Mouse (Mus musculus): ENCODE measurements around the gene Capzb. TPM values are rescaled to one million over a fixed set of nuclear protein-coding genes. Genes with fewer than 3 reads are reported as not detected.

Capzb gene
- polyA plus RNA-seq, 1 experiment: 167 TPM

DNA sequence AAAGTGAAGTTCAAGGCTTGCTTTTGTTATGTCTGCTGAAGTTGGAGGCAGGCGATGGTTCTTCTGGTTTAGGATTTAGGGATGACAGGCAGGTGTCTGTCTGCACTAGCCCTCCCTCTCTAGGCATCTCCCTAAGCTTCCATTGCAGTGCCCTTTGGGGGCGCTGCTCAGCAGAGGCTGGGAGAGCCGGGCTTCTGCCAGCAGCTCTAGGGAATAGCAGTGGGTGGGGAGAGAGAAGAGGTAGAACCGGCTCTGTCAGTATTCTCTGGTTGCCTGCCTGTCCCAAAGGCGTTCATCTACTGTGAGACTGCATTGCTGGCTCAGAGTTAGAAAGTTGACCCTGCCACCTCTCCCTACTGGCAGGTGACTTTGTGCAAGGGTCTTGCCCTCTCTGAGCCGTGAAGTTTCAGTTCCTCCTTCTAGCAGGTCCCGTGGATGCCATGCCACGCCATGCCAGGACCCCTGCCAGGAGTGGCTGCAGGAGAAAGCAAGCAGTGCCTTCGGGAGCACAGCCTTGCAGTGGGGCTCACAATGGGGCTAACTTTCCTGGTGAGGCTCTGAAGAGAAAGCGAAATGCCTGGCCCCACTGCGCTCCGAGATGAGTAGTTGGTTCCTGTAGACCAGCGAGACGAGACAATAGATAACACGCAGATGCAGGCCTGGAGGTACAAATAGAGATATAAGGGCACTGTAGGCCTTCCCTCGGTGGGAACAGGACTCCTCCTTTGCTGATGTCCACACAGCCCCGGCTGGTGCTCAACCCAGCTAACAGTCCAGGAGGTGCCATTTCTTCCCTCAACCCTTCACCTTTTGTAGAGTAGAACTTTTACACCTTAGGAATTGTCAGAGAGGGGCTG, 19.5 kb downstream of the Capzb start:
- DNase-seq: no peak
- TF ChIP-seq CTCF (IDR thresholded peaks at IDR 0.05; ENCODE audit: borderline replicate concordance, control insufficient read depth, extremely low read depth, insufficient read depth, low read length, poor library complexity) (no peak), POLR2A (IDR thresholded peaks at IDR 0.05; ENCODE audit: control insufficient read depth, extremely low read depth, insufficient read depth, low read length, poor library complexity) (no peak)
- Histone ChIP-seq H3K27me3 (ENCODE audit: control insufficient read depth, insufficient read depth, low read length) (no peaks in the 10 kb centered on the region), H3K4me3 (ENCODE audit: control insufficient read depth, insufficient read depth, low read length) (no peak overlapping the region), H3K27ac (ENCODE audit: control insufficient read depth, insufficient read depth, low read length) (no peak overlapping the region), H3K36me3 (ENCODE audit: control insufficient read depth, insufficient read depth, low read length) (no peaks in the 10 kb centered on the region), H3K4me1 (replicated peaks; ENCODE audit: control insufficient read depth, insufficient read depth, low read length) (peaks cover 42% of the 10 kb centered on the region)
- 84% methylated on average over 17 of the region's 17 CpGs for WGBS

DNA sequence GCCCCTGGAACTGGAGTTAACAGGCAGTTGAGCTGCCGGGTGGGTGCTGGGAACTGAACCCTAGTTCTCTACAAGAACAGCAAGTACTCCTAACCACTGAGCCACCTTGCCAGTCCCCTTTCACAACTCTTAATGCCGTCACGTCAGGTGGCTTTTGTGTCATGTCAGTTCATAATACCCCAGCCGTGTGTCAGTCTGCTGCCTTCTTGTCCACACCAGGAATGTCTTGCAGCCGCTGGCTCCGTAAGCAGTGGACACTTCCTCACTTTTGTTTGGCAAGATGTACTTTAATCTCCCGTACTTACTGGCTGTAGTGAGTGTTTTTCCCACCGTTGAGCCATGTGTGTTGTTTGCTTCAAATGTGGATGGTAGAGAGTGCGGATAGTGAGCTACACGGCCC, 20.4 kb downstream of the Capzb start:
- TF ChIP-seq CTCF (IDR thresholded peaks at IDR 0.05; ENCODE audit: borderline replicate concordance, control insufficient read depth, extremely low read depth, insufficient read depth, low read length, poor library complexity) (no peak), POLR2A (IDR thresholded peaks at IDR 0.05; ENCODE audit: control insufficient read depth, extremely low read depth, insufficient read depth, low read length, poor library complexity) (no peak)
- WGBS: 91% methylated on average over 10 of the region's 10 CpGs
- no peak overlapping the region for H3K4me3 ChIP-seq (ENCODE audit: control insufficient read depth, insufficient read depth, low read length)
- H3K27me3 ChIP-seq (ENCODE audit: control insufficient read depth, insufficient read depth, low read length): no peaks in the 10 kb centered on the region
- DNase-seq: no peak
- peaks cover 37% of the 10 kb centered on the region for H3K4me1 ChIP-seq (replicated peaks; ENCODE audit: control insufficient read depth, insufficient read depth, low read length)
- H3K27ac ChIP-seq (ENCODE audit: control insufficient read depth, insufficient read depth, low read length): no peak overlapping the region
- no peaks in the 10 kb centered on the region for H3K36me3 ChIP-seq (ENCODE audit: control insufficient read depth, insufficient read depth, low read length)

DNA sequence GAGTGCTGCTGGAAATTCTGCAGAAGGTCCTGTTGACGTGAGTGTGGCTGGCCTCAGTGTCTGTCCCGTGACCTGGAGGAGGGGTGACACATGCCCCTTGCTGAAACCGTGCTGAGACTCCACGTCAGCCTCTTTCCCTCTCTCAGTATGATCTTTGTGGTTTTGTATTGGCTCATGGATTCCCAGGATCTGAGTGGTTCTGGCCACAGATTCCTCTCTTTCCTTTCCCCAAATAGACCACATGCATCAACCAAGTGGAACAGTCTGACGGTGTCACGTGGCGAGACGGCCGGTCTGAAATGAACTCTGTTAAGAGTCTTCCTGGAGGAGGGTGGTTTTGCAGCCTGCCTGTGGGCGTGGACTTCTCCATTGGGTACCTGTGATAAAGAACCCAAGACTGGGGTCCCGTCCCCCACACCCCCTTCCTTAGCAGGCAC, 21.3 kb downstream of the Capzb start:
- H3K27ac ChIP-seq (ENCODE audit: control insufficient read depth, insufficient read depth, low read length): no peak overlapping the region
- TF ChIP-seq POLR2A (IDR thresholded peaks at IDR 0.05; ENCODE audit: control insufficient read depth, extremely low read depth, insufficient read depth, low read length, poor library complexity) (no peak), CTCF (IDR thresholded peaks at IDR 0.05; ENCODE audit: borderline replicate concordance, control insufficient read depth, extremely low read depth, insufficient read depth, low read length, poor library complexity) (no peak)
- H3K36me3 ChIP-seq (ENCODE audit: control insufficient read depth, insufficient read depth, low read length): no peaks in the 10 kb centered on the region
- peaks cover 32% of the 10 kb centered on the region for H3K4me1 ChIP-seq (replicated peaks; ENCODE audit: control insufficient read depth, insufficient read depth, low read length)
- 27% methylated on average over 11 of the region's 11 CpGs for WGBS
- no peak for DNase-seq
- H3K4me3 ChIP-seq (ENCODE audit: control insufficient read depth, insufficient read depth, low read length): no peak overlapping the region
- no peaks in the 10 kb centered on the region for H3K27me3 ChIP-seq (ENCODE audit: control insufficient read depth, insufficient read depth, low read length)

DNA sequence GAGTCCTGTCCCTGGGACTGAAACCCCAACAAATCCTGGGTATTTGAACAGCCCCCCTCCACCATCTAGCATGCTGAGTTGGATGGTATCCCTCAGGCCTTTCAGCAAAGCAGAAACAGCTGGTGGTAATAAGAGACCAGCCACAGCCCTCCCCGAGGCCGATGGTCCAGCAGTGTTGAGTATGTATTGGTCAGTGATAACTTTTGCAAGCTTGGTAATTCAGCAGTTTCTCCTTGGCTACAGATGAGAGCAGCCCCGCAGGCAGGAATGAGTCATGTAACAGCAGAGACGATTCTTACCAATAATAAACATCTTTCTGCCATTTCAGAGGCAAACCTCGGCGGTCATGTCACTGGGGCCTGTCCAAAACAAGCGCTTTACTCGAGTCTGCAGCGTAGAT, 23.9 kb downstream of the Capzb start:
- H3K27me3 ChIP-seq (ENCODE audit: control insufficient read depth, insufficient read depth, low read length): no peaks in the 10 kb centered on the region
- H3K27ac ChIP-seq (ENCODE audit: control insufficient read depth, insufficient read depth, low read length): no peak overlapping the region
- no peaks in the 10 kb centered on the region for H3K36me3 ChIP-seq (ENCODE audit: control insufficient read depth, insufficient read depth, low read length)
- H3K4me3 ChIP-seq (ENCODE audit: control insufficient read depth, insufficient read depth, low read length): no peak overlapping the region
- 79% methylated on average over 9 of the region's 9 CpGs for WGBS
- TF ChIP-seq CTCF (IDR thresholded peaks at IDR 0.05; ENCODE audit: borderline replicate concordance, control insufficient read depth, extremely low read depth, insufficient read depth, low read length, poor library complexity): no peak
- H3K4me1 ChIP-seq (replicated peaks; ENCODE audit: control insufficient read depth, insufficient read depth, low read length): peaks cover 26% of the 10 kb centered on the region
- DNase-seq: no peak

DNA sequence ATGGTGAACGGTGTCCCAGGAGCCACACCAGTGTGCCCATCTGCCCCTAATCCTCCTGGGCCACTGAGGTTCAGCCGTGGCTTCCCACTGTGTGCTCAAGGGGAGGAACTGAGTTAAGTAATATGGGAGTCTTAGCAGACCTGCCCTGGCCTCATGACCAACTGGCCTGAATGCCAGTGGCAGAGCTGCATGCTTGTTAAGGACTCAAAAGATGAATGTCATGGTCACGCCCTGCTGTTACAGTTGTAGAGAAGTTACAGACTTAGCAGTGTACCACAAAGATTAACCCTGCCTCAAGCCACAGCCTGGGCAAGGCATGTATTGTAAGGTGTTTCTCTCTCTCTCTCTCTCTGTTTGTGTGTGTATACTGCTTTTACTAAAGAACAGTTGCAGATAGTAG, 25.8 kb downstream of the Capzb start:
- Histone ChIP-seq H3K4me1 (replicated peaks; ENCODE audit: control insufficient read depth, insufficient read depth, low read length) (peaks cover 20% of the 10 kb centered on the region), H3K36me3 (ENCODE audit: control insufficient read depth, insufficient read depth, low read length) (no peaks in the 10 kb centered on the region), H3K27ac (ENCODE audit: control insufficient read depth, insufficient read depth, low read length) (no peak overlapping the region), H3K27me3 (ENCODE audit: control insufficient read depth, insufficient read depth, low read length) (no peaks in the 10 kb centered on the region), H3K4me3 (ENCODE audit: control insufficient read depth, insufficient read depth, low read length) (no peak overlapping the region)
- 85% methylated on average over 3 of the region's 3 CpGs for WGBS
- TF ChIP-seq POLR2A (IDR thresholded peaks at IDR 0.05; ENCODE audit: control insufficient read depth, extremely low read depth, insufficient read depth, low read length, poor library complexity) (no peak), CTCF (IDR thresholded peaks at IDR 0.05; ENCODE audit: borderline replicate concordance, control insufficient read depth, extremely low read depth, insufficient read depth, low read length, poor library complexity) (no peak)
- no peak for DNase-seq

DNA sequence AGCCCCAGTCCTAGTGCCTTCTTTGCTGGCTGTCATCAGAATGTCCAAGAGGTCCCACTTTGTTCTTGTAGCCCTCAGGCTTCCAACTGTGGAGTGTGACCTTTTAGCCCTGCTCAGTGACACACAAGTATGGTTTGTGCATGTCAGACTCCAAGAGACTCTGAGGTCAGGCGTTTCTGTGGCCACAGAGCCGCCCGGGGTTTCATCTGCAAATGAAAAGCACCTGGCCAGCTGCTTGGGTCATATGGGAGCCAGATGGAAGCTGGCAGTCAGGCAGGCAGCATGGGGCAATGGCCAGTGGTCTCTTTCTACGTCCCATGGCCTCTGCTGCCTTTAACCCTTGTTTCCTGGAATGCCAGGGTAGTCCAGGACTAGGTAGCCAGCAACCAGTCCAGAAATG, 27.0 kb downstream of the Capzb start:
- TF ChIP-seq POLR2A (IDR thresholded peaks at IDR 0.05; ENCODE audit: control insufficient read depth, extremely low read depth, insufficient read depth, low read length, poor library complexity): no peak
- TF ChIP-seq CTCF (IDR thresholded peaks at IDR 0.05; ENCODE audit: borderline replicate concordance, control insufficient read depth, extremely low read depth, insufficient read depth, low read length, poor library complexity): no peak
- H3K27ac ChIP-seq (ENCODE audit: control insufficient read depth, insufficient read depth, low read length): no peak overlapping the region
- H3K4me1 ChIP-seq (replicated peaks; ENCODE audit: control insufficient read depth, insufficient read depth, low read length): peaks cover 17% of the 10 kb centered on the region; the same call in 1 of the 2 replicates
- H3K27me3 ChIP-seq (ENCODE audit: control insufficient read depth, insufficient read depth, low read length): no peaks in the 10 kb centered on the region
- H3K36me3 ChIP-seq (ENCODE audit: control insufficient read depth, insufficient read depth, low read length): no peaks in the 10 kb centered on the region
- H3K4me3 ChIP-seq (ENCODE audit: control insufficient read depth, insufficient read depth, low read length): no peak overlapping the region
- DNase-seq: no peak
- 86% methylated on average over 4 of the region's 4 CpGs for WGBS
